Mouse (Mus musculus) small intestine, adult 2 months (tissue): Measurements from ENCODE around the gene March1.

ENCODE experiments used
- CTCF ChIP-seq: fragments of 200-500 bp; IDR thresholded peaks from 2 replicates; pipeline ENCODE4 v1.5.1; 2012; ENCODE audit warnings: low read depth, mild to moderate bottlenecking, control low read depth, inconsistent platforms, low read length, moderate library complexity, mixed read lengths; ENCODE audit not compliant: insufficient replicate concordance, insufficient read length; ENCODE audit errors: extremely low read depth
- POLR2A ChIP-seq: fragments of 200-500 bp; IDR thresholded peaks from 2 replicates; pipeline ENCODE4 v1.6.1; 2012; ENCODE audit warnings: low read depth, mild to moderate bottlenecking, control low read depth, inconsistent platforms, low read length, moderate library complexity

DNA sequence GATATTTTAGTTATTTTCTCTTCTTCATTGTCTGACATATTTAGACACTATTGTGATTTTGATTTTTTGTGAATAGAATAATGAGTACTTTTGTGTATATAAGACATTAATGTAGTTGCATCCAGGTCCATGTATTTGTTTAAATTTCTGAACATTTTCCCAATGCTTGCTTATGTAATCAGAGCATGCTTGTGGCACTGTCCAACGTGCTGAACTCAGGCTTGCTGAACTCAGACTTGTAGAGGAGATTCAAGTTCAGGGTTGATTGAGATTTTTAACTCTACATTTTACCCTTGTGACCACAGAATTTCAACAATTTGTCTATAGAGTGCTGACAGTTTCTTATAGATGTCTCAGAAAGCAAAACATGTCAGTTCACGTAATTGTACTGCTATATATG, 14.5 kb upstream of the March1 start:
- TF ChIP-seq POLR2A (no peak), CTCF (no peak)
